Mouse (Mus musculus) lung, postnatal 0 days (tissue): ENCODE measurements around the gene Rab3c.

Experiments used
- CTCF ChIP-seq: IDR thresholded peaks from 2 replicates; pipeline ENCODE4 v1.5.1; 2016; ENCODE audit warnings: antibody characterized with exemption, mild to moderate bottlenecking
- EP300 ChIP-seq: IDR thresholded peaks from 2 replicates; pipeline ENCODE4 v1.6.1; 2016; ENCODE audit warnings: antibody characterized with exemption, mild to moderate bottlenecking, control low read depth

- TF ChIP-seq CTCF (no peak), EP300 (no peak)
Measured at GRCm38 (mm10) chr13:110097424-110098050, 183.3 kb downstream of the Rab3c start.
